In the genomic region with DNA sequence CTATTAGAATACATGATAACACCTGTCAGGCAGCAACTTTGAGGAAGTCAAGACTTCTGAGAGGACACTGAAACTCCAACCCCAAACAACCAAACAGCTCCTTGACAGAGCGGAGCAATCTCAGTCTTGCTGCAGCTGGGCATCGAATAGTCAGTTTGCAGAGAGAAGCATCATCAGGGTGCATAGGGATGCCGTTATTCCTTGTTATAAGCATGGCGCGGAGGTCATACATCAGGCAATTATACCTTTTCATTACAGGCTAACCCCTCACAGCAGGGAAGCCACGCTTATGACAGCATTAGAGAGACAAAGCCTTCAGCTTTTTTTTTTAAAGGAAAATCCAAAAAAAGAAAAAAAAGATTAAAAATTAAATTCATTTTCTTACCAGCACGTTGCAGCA, we compare ENCODE assay signal across 10 mouse cellular contexts.
DNase-seq lines count a peak whose midpoint lies in the region; ATAC-seq lines count a peak whose summit lies in the region.
"Had no signal": no experiment of that assay in that cellular context is flagged by ENCODE, and none has a peak within 500 bp of the region (broad histone marks: within the 10 kb centered on the region; RNA-seq: fewer than 3 reads in every experiment).

No protein-coding gene starts in this region.

- H3K4me1 ChIP-seq in hindbrain, embryonic 10.5 days (replicated peaks), result peaks cover 10% of the 10 kb centered on the region; the same call in 1 of the 2 replicates
- no peaks in the 10 kb centered on the region for H3K4me1 ChIP-seq in neural tube, embryonic 12.5 days

- peak overlapping the region; percentile 44 for H3K4me2 ChIP-seq in neural tube, embryonic 12.5 days (replicated peaks)

- H3K36me3 ChIP-seq in hindbrain, embryonic 10.5 days, result no peaks in the 10 kb centered on the region
- no peaks in the 10 kb centered on the region for H3K36me3 ChIP-seq in neural tube, embryonic 12.5 days

- peak overlapping the region; percentile 20; the same call in 1 of the 2 replicates for H3K4me3 ChIP-seq in hindbrain, embryonic 10.5 days
- H3K4me3 ChIP-seq in neural tube, embryonic 12.5 days, result no peak overlapping the region

- no peak overlapping the region for H3K27ac ChIP-seq in hindbrain, embryonic 10.5 days
- no peak overlapping the region for H3K27ac ChIP-seq in neural tube, embryonic 12.5 days

- intact Hi-C loops in left cerebral cortex, postnatal 14 days (cut with DNase I), result loop anchor here (5.0 to 10.0 kb wide), 3 partner anchors 131 to 1139 kb away; no protein-coding TSS in a partner anchor
- intact Hi-C loops in left cerebral cortex, postnatal 36 days (cut with DNase I), result loop anchor here (10.0 kb wide), 1 partner anchor 521 kb away; no protein-coding TSS in a partner anchor

- 43% methylated on average over 7 of the region's 7 CpGs for WGBS in hindbrain, embryonic 10.5 days
- 38% methylated on average over 7 of the region's 7 CpGs for WGBS in neural tube, embryonic 12.5 days

- no peak; the same call in 1 of the 2 replicates for ATAC-seq in cerebellum, adult (ENCODE audit: insufficient number of reproducible peaks, low FRiP score, low TSS enrichment)
- no peak for ATAC-seq in neural tube, embryonic 12.5 days (ENCODE audit: low FRiP score, low read depth)

- no peaks in the 10 kb centered on the region for H3K27me3 ChIP-seq in hindbrain, embryonic 10.5 days (ENCODE audit: insufficient read depth, poor library complexity, severe bottlenecking)
- no peaks in the 10 kb centered on the region for H3K27me3 ChIP-seq in neural tube, embryonic 12.5 days (replicated peaks)

- DNase-seq in cerebellum, postnatal 25 days, result peak; percentile 6 to 18
- peak; percentile 24 to 46 for DNase-seq in left cerebral cortex, postnatal 14 days (ENCODE audit: low spot score in 2 of 2)
- DNase-seq in left cerebral cortex, postnatal 36 days (ENCODE audit: low spot score in 2 of 2), result no peak
- DNase-seq in hindbrain, embryonic 10.5 days (ENCODE audit: low spot score), result peak; percentile 5
- DNase-seq in ovary, postnatal 36 days (ENCODE audit: low spot score), result no peak
- no peak for DNase-seq in layer of hippocampus, postnatal 36 days
- DNase-seq: heart, postnatal 14 days; liver had no signal

- H3K9me3 ChIP-seq in hindbrain, embryonic 10.5 days, result no peaks in the 10 kb centered on the region
- no peaks in the 10 kb centered on the region for H3K9me3 ChIP-seq in neural tube, embryonic 12.5 days

- no peak overlapping the region for H3K9ac ChIP-seq in neural tube, embryonic 12.5 days

Comparison
In these comparisons a context has a peak if more than half of its experiments do, and no peak if none do; other contexts are left out.
1. DNase-seq: peak in cerebellum, postnatal 25 days (2 of 2), left cerebral cortex, postnatal 14 days (2 of 2) and hindbrain, embryonic 10.5 days (single experiment); none in left cerebral cortex, postnatal 36 days (0 of 2), ovary, postnatal 36 days (single experiment) and layer of hippocampus, postnatal 36 days (0 of 2).